22 mouse cellular contexts compared by ENCODE assay signal in genomic region chr12:110768562-110768961, GRCm38 (mm10). TPM values are rescaled to one million over a fixed set of nuclear protein-coding genes. Genes with fewer than 3 reads are reported as not detected.
DNase-seq lines count a peak whose midpoint lies in the region; ATAC-seq lines count a peak whose summit lies in the region.
"Had no signal": no experiment of that assay in that cellular context is flagged by ENCODE, and none has a peak within 500 bp of the region (broad histone marks: within the 10 kb centered on the region; RNA-seq: fewer than 3 reads in every experiment).

No protein-coding gene starts in this region.

- H3K27me3 ChIP-seq in forebrain, embryonic 13.5 days, result no peaks in the 10 kb centered on the region
- H3K27me3 ChIP-seq in forebrain, embryonic 11.5 days (ENCODE audit: control insufficient read depth, insufficient read depth, low read length), result no peaks in the 10 kb centered on the region
- H3K27me3 ChIP-seq in hindbrain, embryonic 13.5 days, result no peaks in the 10 kb centered on the region
- no peaks in the 10 kb centered on the region for H3K27me3 ChIP-seq in hindbrain, embryonic 10.5 days (ENCODE audit: insufficient read depth, poor library complexity, severe bottlenecking)
- H3K27me3 ChIP-seq in midbrain, embryonic 16.5 days (ENCODE audit: control insufficient read depth, insufficient read depth, low read depth, low read length), result no peaks in the 10 kb centered on the region
- no peaks in the 10 kb centered on the region for H3K27me3 ChIP-seq in midbrain, embryonic 13.5 days
- H3K27me3 ChIP-seq in kidney, embryonic 14.5 days (ENCODE audit: control insufficient read depth, insufficient read depth, low read length), result no peaks in the 10 kb centered on the region
- H3K27me3 ChIP-seq: heart, embryonic 12.5 days; heart, embryonic 15.5 days; hindbrain, embryonic 15.5 days had no signal

- peak overlapping the region; percentile 54; the same call in 1 of the 2 replicates for H3K27ac ChIP-seq in forebrain, embryonic 13.5 days
- no peak overlapping the region for H3K27ac ChIP-seq in forebrain, embryonic 11.5 days (ENCODE audit: low read depth, low read length)
- 0 out of 2 replicates have a peak overlapping the region, but pooled peaks have one; percentile 55 for H3K27ac ChIP-seq in hindbrain, embryonic 13.5 days
- no peak overlapping the region for H3K27ac ChIP-seq in hindbrain, embryonic 10.5 days
- peak overlapping the region; percentile 39; the same call in 1 of the 2 replicates for H3K27ac ChIP-seq in midbrain, embryonic 16.5 days (ENCODE audit: low read length)
- no peak overlapping the region for H3K27ac ChIP-seq in midbrain, embryonic 13.5 days
- H3K27ac ChIP-seq in kidney, embryonic 14.5 days (ENCODE audit: low read depth, low read length), result no peak overlapping the region
- H3K27ac ChIP-seq: heart, embryonic 15.5 days; hindbrain, embryonic 15.5 days had no signal

- no peaks in the 10 kb centered on the region for H3K36me3 ChIP-seq in forebrain, embryonic 13.5 days (ENCODE audit: poor library complexity, severe bottlenecking)
- no peaks in the 10 kb centered on the region; the same call in 1 of the 2 replicates for H3K36me3 ChIP-seq in forebrain, embryonic 11.5 days (ENCODE audit: control insufficient read depth, insufficient read depth, low read length)
- no peaks in the 10 kb centered on the region for H3K36me3 ChIP-seq in hindbrain, embryonic 13.5 days
- no peaks in the 10 kb centered on the region for H3K36me3 ChIP-seq in hindbrain, embryonic 10.5 days
- H3K36me3 ChIP-seq in midbrain, embryonic 16.5 days (ENCODE audit: control insufficient read depth, insufficient read depth, low read length), result no peaks in the 10 kb centered on the region
- H3K36me3 ChIP-seq in midbrain, embryonic 13.5 days, result no peaks in the 10 kb centered on the region
- H3K36me3 ChIP-seq in kidney, embryonic 14.5 days (ENCODE audit: control insufficient read depth, insufficient read depth, low read length), result no peaks in the 10 kb centered on the region
- H3K36me3 ChIP-seq: heart, embryonic 15.5 days; hindbrain, embryonic 15.5 days had no signal

- no peaks in the 10 kb centered on the region for H3K9me3 ChIP-seq in forebrain, embryonic 13.5 days (replicated peaks)
- H3K9me3 ChIP-seq in forebrain, embryonic 11.5 days (ENCODE audit: control insufficient read depth, low read length), result no peaks in the 10 kb centered on the region
- H3K9me3 ChIP-seq in hindbrain, embryonic 13.5 days, result no peaks in the 10 kb centered on the region
- no peaks in the 10 kb centered on the region for H3K9me3 ChIP-seq in hindbrain, embryonic 10.5 days
- H3K9me3 ChIP-seq in midbrain, embryonic 16.5 days (replicated peaks; ENCODE audit: control insufficient read depth, low read length, poor library complexity, severe bottlenecking), result no peaks in the 10 kb centered on the region
- H3K9me3 ChIP-seq in midbrain, embryonic 13.5 days, result no peaks in the 10 kb centered on the region
- H3K9me3 ChIP-seq in kidney, embryonic 14.5 days (ENCODE audit: control insufficient read depth, low read length), result no peaks in the 10 kb centered on the region
- H3K9me3 ChIP-seq: heart, embryonic 12.5 days; heart, embryonic 15.5 days; hindbrain, embryonic 15.5 days had no signal

- peaks cover 24% of the 10 kb centered on the region for H3K4me1 ChIP-seq in forebrain, embryonic 13.5 days
- H3K4me1 ChIP-seq in forebrain, embryonic 11.5 days (replicated peaks; ENCODE audit: control insufficient read depth, insufficient read depth, low read length), result no peaks in the 10 kb centered on the region
- peaks cover 26% of the 10 kb centered on the region for H3K4me1 ChIP-seq in hindbrain, embryonic 13.5 days (replicated peaks)
- H3K4me1 ChIP-seq in hindbrain, embryonic 10.5 days (replicated peaks), result no peaks in the 10 kb centered on the region
- H3K4me1 ChIP-seq in midbrain, embryonic 16.5 days (ENCODE audit: control insufficient read depth, insufficient read depth, low read length), result peaks cover 11% of the 10 kb centered on the region
- peaks cover 18% of the 10 kb centered on the region for H3K4me1 ChIP-seq in midbrain, embryonic 13.5 days (replicated peaks)
- no peaks in the 10 kb centered on the region for H3K4me1 ChIP-seq in kidney, embryonic 14.5 days (ENCODE audit: control insufficient read depth, insufficient read depth, low read length)

- H3K4me3 ChIP-seq in forebrain, embryonic 13.5 days, result no peak overlapping the region
- H3K4me3 ChIP-seq in forebrain, embryonic 11.5 days (ENCODE audit: low read depth, low read length), result no peak overlapping the region
- H3K4me3 ChIP-seq in hindbrain, embryonic 13.5 days, result no peak overlapping the region
- H3K4me3 ChIP-seq in hindbrain, embryonic 10.5 days, result no peak overlapping the region
- no peak overlapping the region for H3K4me3 ChIP-seq in midbrain, embryonic 16.5 days (ENCODE audit: low read depth, low read length)
- H3K4me3 ChIP-seq in midbrain, embryonic 13.5 days (replicated peaks), result no peak overlapping the region
- no peak overlapping the region for H3K4me3 ChIP-seq in kidney, embryonic 14.5 days (ENCODE audit: low read length)
- H3K4me3 ChIP-seq: heart, embryonic 12.5 days; heart, embryonic 15.5 days; hindbrain, embryonic 15.5 days had no signal

- peak; percentile 21; the same call in 1 of the 2 replicates for ATAC-seq in forebrain, embryonic 13.5 days
- no peak for ATAC-seq in forebrain, embryonic 11.5 days (replicated peaks; ENCODE audit: low FRiP score)
- ATAC-seq in hindbrain, embryonic 13.5 days (ENCODE audit: low FRiP score), result no peak
- ATAC-seq in midbrain, embryonic 16.5 days, result no peak
- ATAC-seq in midbrain, embryonic 13.5 days, result no peak
- no peak for ATAC-seq in kidney, embryonic 14.5 days (ENCODE audit: low FRiP score, low TSS enrichment)
- ATAC-seq: activated CD4-positive, CD25-positive, alpha-beta regulatory T cell, adult 4 months; inflammation-experienced regulatory T-cells, adult 6 months; intestine, embryonic 16.5 days had no signal

- DNase-seq in forebrain, embryonic 11.5 days (ENCODE audit: low spot score), result no peak
- no peak for DNase-seq in hindbrain, embryonic 10.5 days (ENCODE audit: low spot score)
- DNase-seq: adrenal gland, adult 8-10 months; adrenal gland, postnatal 25 days; cerebellum, adult 18-20 months; cerebellum, adult 9-10 months; cerebellum, postnatal 14 days; gastrocnemius, postnatal 25 days; heart, adult 18-20 months; heart, postnatal 10 days; heart, postnatal 36 days had no signal

- H3K9ac ChIP-seq in forebrain, embryonic 13.5 days, result no peak overlapping the region
- H3K9ac ChIP-seq in forebrain, embryonic 11.5 days (ENCODE audit: low read length), result no peak overlapping the region
- no peak overlapping the region for H3K9ac ChIP-seq in hindbrain, embryonic 13.5 days
- no peak overlapping the region for H3K9ac ChIP-seq in midbrain, embryonic 16.5 days (ENCODE audit: low read depth, low read length)
- H3K9ac ChIP-seq in midbrain, embryonic 13.5 days (replicated peaks), result no peak overlapping the region
- no peak overlapping the region for H3K9ac ChIP-seq in kidney, embryonic 14.5 days (ENCODE audit: low read depth, low read length)
- H3K9ac ChIP-seq: heart, embryonic 12.5 days; heart, embryonic 15.5 days; hindbrain, embryonic 15.5 days had no signal

- no peak overlapping the region for H3K4me2 ChIP-seq in forebrain, embryonic 13.5 days
- no peak overlapping the region for H3K4me2 ChIP-seq in forebrain, embryonic 11.5 days (ENCODE audit: low read depth, low read length, severe bottlenecking)
- no peak overlapping the region for H3K4me2 ChIP-seq in hindbrain, embryonic 13.5 days
- no peak overlapping the region for H3K4me2 ChIP-seq in midbrain, embryonic 16.5 days (ENCODE audit: low read length)
- no peak overlapping the region for H3K4me2 ChIP-seq in midbrain, embryonic 13.5 days (replicated peaks)
- no peak overlapping the region for H3K4me2 ChIP-seq in kidney, embryonic 14.5 days (replicated peaks; ENCODE audit: low read depth, low read length)
- H3K4me2 ChIP-seq: heart, embryonic 12.5 days; heart, embryonic 15.5 days; hindbrain, embryonic 15.5 days had no signal

RNA-seq across cellular contexts. Expression of gene Wdr20, which starts 30.8 kb away (rescaled TPM):
- polyA plus RNA-seq in forebrain, embryonic 13.5 days (2015; fragmentation: Nextera tagmentation; extraction: Ambion mirVana), result 26.9 and 29.9 TPM in 2 replicates
- 25.2 and 30.4 TPM in 2 replicates for polyA plus RNA-seq in forebrain, embryonic 11.5 days (2014; fragmentation: Nextera tagmentation; extraction: Ambion mirVana)
- 26.0 and 26.3 TPM in 2 replicates for polyA plus RNA-seq in hindbrain, embryonic 13.5 days (2015; fragmentation: Nextera tagmentation; extraction: Ambion mirVana)
- polyA plus RNA-seq in hindbrain, embryonic 10.5 days (2016; fragmentation: Nextera tagmentation; extraction: Ambion mirVana), result 23.3 and 24.4 TPM in 2 replicates
- 23.4 and 24.3 TPM in 2 replicates for polyA plus RNA-seq in midbrain, embryonic 16.5 days (2015; fragmentation: Nextera tagmentation; extraction: Ambion mirVana)
- polyA plus RNA-seq in midbrain, embryonic 13.5 days (2015; fragmentation: Nextera tagmentation; extraction: Ambion mirVana), result 28.3 and 29.9 TPM in 2 replicates
- polyA plus RNA-seq in kidney, embryonic 14.5 days (2014; fragmentation: Nextera tagmentation; extraction: Ambion mirVana), result 17.8 and 24.5 TPM in 2 replicates

Comparison
In these comparisons a context has a peak if more than half of its experiments do, and no peak if none do; other contexts are left out.
1. H3K27ac ChIP-seq: peak in forebrain, embryonic 13.5 days (single experiment), hindbrain, embryonic 13.5 days (single experiment) and midbrain, embryonic 16.5 days (single experiment); none in forebrain, embryonic 11.5 days (single experiment), hindbrain, embryonic 10.5 days (single experiment), midbrain, embryonic 13.5 days (single experiment) and kidney, embryonic 14.5 days (single experiment).